Mouse (Mus musculus) cerebellum, postnatal 14 days (tissue): ENCODE results near the gene Spen.
A peak's percentile ranks its signal among the peaks of the same experiment; 100 is the strongest.
"Not testable (repeated sequence)": the region's sequence is repeated elsewhere in the genome, so short reads cannot be mapped to it uniquely, and the experiment has no call there.

ENCODE experiments used
- DNase-seq, 2 experiments: peaks; one replicate each; pipeline ENCODE4 v3.0.0; 2021; ENCODE audit warnings: mixed read lengths in 2 of 2

Gene Spen

GRCm38 (mm10) chr4:141559131-141559897 is 20.9 kb upstream of the Spen start:
- DNase-seq, result peak; percentile 78

- DNase-seq, result peak in 1 of 2 experiments; percentile 46
These were observed 20.3 kb upstream of the Spen start for GRCm38 (mm10) chr4:141558658-141559057.

- DNase-seq, result not testable (repeated sequence)
These were observed 17.8 kb upstream of the Spen start for GRCm38 (mm10) chr4:141556163-141556562.

GRCm38 (mm10) chr4:141554255-141554865 is 16.0 kb upstream of the Spen start:
- DNase-seq, result not testable (repeated sequence)

- DNase-seq, result no peak
These were observed 14.1 kb upstream of the Spen start for GRCm38 (mm10) chr4:141552484-141552883.

- no peak for DNase-seq
These were observed 8.9 kb upstream of the Spen start for GRCm38 (mm10) chr4:141547299-141547698.

- DNase-seq, result peak; percentile 88 to 89
These were observed 8.2 kb upstream of the Spen start for GRCm38 (mm10) chr4:141546334-141547200.

- peak; percentile 99 for DNase-seq
These were observed 7.4 kb upstream of the Spen start for GRCm38 (mm10) chr4:141545743-141546333.

GRCm38 (mm10) chr4:141545071-141545742 is 6.8 kb upstream of the Spen start:
- peak; percentile 80 to 83 for DNase-seq

- no peak for DNase-seq
These were observed 6.1 kb upstream of the Spen start for GRCm38 (mm10) chr4:141544536-141544935.

GRCm38 (mm10) chr4:141543593-141543992 is 5.2 kb upstream of the Spen start:
- DNase-seq, result no peak

GRCm38 (mm10) chr4:141541851-141542250 is 3.5 kb upstream of the Spen start:
- DNase-seq, result peak; percentile 68 to 79

GRCm38 (mm10) chr4:141540844-141541243 is 2.4 kb upstream of the Spen start:
- no peak for DNase-seq

- DNase-seq, result no peak
These were observed 893 bp upstream of the Spen start for GRCm38 (mm10) chr4:141539213-141539767.

- peak; percentile 62 to 63 for DNase-seq
These were observed 540 bp downstream of the Spen start for GRCm38 (mm10) chr4:141537706-141538407.

- no peak for DNase-seq
These were observed 1.2 kb downstream of the Spen start for GRCm38 (mm10) chr4:141537226-141537610.

GRCm38 (mm10) chr4:141536291-141537225 is 1.8 kb downstream of the Spen start:
- DNase-seq, result peak; percentile 81 to 83

GRCm38 (mm10) chr4:141534947-141535680 is 3.3 kb downstream of the Spen start:
- peak; percentile 70 to 73 for DNase-seq

GRCm38 (mm10) chr4:141530979-141531378 is 7.4 kb downstream of the Spen start:
- DNase-seq, result no peak
